Mouse (Mus musculus) testis, postnatal 14 days (tissue): ENCODE results near the gene Ndp.

Experiments used
- DNase-seq: peaks from one replicate; pipeline ENCODE4 v3.0.0; 2021; ENCODE audit warnings: low spot score

The Ndp gene

GRCm38 (mm10) chrX:16911241-16911873, at the start of gene Ndp:
Ndp (minus strand) TSS chrX:16911774.
- no peak for DNase-seq

GRCm38 (mm10) chrX:16954767-16955166, 43.2 kb upstream of the Ndp start:
- no peak for DNase-seq

DNA sequence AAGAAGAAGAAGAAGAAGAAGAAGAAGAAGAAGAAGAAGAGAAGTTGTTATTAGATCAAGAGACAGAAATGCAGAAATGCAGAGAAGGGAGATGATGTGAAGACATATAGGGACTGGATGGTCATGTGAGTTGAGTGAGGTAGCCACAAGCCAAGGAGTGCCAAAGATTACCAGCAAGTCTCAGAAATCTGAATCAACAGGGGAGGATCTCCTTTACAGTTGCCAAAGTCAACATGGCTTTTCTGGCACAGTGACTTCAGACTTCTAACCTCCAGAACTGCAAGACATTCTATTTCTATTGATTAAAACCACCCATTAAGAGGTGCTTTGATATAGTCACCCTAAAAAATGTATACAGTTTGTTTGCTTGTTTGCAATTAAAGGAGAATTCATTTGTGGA, 6.4 kb upstream of the Ndp start:
- no peak for DNase-seq

DNA sequence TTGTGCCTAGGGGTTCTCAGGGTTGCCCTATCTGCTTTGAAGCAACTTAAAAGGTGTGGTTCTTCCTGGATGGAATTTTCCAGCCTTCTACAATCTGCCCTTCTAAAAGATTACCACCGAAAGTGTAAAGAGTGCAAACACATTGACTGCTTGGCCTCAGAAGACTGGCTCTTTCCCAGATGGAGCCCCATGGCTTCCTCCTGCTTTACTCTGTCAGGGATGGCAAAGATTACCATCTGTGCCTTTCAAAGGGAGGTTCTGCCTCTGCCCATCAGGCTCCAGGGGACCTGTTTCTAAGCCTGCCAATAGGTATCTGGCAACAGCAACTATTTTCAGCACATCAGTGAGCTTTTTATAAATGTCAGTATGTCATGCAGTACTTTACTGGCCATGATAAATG, 1.5 kb upstream of the Ndp start:
- no peak for DNase-seq

DNA sequence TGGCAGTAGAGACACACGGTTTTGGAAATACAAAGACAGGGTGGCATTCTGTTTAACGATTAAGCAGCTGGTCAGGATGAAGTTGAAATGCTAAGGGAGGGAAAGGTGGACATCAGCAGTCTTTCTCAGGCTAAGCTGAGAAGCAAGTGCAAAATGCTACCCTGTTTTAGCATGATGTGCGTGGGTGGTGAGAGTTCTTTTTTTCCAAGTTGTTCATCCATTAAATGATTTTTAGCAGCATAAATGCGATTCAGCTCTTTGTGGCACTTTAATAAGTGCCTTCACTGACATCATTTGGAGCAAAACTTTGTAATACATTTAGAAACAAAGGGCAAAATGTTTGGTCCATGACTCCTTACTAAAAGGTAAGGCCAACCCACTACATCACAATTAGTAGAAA, 337 bp upstream of the Ndp start:
- DNase-seq: no peak

DNA sequence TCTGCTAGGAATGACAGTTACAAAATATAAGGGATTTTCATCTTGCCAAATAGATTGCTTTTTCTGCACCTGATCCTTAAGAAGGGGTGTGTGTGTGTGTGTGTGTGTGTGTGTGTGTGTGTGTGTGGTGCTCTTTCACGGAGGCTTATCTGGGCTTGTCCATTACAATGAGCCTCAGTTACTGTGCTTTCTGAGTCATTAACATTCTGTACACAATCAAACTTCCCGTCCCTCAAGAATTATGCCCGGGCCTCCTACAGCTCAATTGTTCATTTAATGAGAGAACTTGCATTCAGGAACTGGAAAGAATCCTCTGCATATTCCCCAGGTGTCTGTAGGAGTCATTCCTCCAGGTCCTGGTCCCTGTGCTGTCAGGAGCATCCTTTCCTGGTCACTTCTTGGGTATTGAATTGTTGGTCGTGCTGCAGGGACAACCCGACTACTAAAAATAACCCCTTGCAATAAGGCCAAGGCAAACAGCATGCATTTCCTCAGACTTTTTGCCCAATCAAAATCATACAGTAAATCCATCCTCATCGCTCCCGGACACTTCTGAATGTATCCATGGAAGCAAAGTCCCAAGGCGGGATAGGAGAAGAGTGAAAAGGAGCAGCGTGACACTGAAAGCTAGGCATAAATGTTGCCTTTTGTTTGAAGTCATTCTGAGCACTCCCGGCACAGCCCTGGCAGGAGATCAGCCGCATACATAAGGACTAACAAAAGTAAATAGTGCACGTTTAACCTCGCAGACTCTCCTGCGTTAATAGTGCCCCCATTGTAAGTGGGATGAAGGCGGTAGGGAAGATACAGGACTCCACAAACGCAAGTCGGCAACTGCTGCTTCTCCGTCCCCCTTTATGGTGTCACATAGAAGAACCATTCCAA, 1.1 kb downstream of the Ndp start:
- DNase-seq: no peak

DNA sequence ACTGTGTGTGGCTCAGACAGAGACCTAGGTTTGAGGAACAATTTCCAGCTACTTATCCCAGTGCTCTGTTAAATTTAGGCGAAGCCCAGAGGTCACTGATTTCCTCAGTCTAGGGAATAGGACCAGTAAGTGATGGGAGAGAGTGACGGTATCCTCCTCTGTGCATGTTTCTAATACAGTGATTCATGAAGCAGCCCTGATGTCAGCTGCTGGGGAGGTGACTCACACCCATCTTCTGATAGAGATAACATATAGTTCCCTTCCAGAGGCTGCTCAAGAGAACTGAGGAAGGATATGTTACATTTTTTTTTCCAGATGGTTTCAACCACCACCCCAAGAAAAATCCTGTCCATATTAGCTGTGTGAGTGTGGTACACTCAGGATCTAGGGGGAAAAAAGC, 2.9 kb downstream of the Ndp start:
- DNase-seq: no peak

- no peak for DNase-seq
These were observed 4.0 kb downstream of the Ndp start for GRCm38 (mm10) chrX:16907554-16907953.

GRCm38 (mm10) chrX:16894377-16895175, 17.0 kb downstream of the Ndp start:
- peak; percentile 7 for DNase-seq

DNA sequence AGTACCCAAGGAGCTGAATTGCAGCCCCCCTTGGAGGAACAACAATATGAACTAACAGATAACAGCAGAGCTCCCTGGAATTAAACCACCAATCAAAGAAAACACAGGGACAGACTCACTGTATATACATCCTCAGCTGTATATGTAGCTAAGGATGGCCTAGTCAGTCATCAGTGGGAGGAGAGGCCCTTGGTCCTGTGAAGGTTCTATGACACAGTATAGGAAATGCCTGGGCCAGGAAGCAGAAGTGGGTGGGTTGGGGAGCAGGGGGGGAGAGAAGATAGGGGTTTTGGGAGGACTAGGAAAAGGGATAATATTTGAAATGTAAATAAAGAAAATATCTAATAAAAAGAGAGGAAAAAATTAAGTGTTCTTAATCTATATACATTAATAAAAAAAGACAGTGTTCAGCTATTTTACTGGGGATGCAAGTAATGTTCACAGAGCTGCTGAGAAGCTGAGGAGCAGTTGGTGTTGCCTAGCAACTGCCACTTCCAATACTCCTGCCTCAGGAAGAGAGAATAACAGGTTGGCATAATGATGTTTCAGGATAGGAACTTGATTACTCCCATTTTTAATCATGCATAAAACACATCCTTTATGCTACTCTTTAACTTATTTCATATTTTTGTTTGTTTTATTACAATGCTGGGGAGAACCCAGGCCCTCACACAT, 43.8 kb downstream of the Ndp start:
- DNase-seq: no peak

DNA sequence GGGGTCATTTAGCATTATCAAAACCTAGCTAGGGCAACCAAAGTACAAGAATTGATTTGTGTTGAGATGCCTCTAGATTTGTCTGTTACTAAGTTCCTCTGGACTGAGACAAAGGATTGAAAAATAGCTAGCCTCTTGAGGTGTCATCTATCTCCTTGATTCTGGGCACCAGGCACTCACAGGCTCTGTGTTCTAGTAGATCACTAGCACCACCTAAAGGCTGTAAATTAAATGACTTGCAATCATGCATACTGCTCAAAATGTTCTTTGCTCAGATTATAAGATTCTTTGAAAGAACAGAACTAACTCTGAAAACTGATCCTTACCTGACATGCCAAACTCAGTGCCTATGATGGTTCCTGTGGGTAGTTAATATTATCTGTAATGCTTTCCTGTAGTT, 51.3 kb downstream of the Ndp start:
- DNase-seq: no peak

- DNase-seq: no peak
These were observed 65.5 kb downstream of the Ndp start for GRCm38 (mm10) chrX:16846034-16846433.

GRCm38 (mm10) chrX:16841443-16841842, 70.1 kb downstream of the Ndp start:
- DNase-seq: no peak

DNA sequence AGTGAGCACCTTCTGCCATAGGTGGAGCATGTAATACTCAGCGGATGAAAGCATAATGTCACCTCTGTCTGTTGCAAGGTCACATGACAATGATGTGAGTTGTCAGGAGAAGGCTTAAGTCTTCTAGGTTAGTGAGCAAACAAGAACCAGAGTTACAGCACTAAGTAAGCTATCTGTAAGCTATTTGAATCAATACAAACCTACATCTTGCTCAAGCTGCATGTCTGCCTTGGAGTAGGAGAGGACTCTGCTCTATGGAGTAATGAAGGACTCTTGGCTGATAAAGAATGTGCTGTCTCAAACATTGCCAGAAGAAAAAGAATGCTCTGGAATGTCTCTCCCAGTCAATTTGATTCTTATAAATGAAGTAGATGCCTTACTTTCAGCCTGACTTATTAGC, 74.3 kb downstream of the Ndp start:
- DNase-seq: no peak

DNA sequence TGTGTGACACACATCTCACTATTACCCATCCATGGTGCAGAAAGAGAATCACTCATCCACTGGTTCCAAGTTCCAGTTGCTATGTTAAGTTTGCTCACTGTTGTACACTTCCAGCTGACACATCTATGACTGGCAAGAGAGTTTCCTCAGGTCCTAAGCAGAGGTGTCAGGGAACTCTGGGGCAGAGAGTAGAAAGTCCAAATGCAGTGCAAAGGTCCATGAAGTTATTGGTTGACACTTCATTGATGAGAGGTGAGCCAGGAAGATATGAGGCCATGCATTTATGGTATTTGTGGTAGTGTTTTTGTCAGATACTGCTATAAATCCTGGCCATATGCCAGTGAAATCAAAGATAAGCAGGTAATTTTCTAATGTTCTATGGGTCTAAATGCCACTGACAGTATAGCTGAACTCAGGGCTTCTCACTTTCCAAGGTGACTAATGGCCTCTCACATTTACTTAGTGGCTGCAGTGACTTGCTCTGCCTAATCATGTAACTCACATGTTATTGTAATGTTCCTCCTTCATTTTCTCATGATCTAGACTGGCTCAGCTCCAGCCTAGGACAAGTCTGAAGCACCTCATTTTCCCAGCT, 75.0 kb downstream of the Ndp start:
- no peak for DNase-seq
